Mouse (Mus musculus) kidney, postnatal 36 days (tissue): ENCODE measurements around the gene Rnf144a.
A peak's percentile ranks its signal among the peaks of the same experiment; 100 is the strongest.

ENCODE experiments used
- DNase-seq, 2 experiments: peaks; one replicate each; pipeline ENCODE4 v3.0.0; 2021 to 2022; ENCODE audit warnings: mixed read lengths in 2 of 2

The Rnf144a gene

DNA sequence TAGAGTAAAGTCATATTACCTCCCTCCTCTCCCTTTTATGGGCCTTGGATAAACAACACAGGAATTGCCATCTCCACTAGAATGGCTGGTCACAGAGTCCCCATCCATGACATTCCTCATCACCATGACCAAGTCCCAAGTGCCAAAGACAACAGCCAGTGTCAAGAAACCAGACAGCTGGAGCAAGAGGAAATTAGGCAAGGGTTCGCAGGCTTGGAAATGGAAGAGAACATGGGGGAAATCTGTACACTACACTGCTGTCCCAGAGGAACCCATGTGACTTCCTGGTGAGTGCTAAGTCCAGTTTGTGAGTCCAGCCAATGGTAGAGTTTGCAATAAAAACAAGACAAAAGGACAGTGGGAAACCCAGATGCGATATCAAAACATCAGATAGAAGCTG lies 47.7 kb downstream of the Rnf144a start:
- peak; percentile 16 to 52 for DNase-seq

DNA sequence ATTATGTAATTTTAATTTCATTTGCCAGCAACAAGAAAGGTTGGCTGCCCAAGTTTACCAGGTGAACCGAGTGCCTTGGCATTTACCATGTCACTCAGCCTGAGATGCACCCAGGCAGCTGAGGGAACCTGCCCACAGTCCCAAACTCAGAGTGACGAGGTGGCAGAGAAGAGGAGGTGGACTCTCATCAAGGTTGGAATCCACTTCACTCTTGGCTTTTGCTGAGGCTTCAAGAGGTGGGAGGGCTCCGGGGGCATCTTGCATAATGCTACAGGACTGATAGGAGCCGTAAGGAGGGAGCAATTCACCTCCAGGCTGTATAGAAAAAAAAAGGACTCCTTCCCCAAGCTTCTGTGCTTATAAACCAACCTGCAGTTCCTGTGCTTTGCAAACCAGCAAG lies 48.7 kb downstream of the Rnf144a start:
- no peak for DNase-seq

- no peak for DNase-seq
These were observed 49.3 kb downstream of the Rnf144a start for GRCm38 (mm10) chr12:26365531-26366315.

GRCm38 (mm10) chr12:26364822-26365221 lies 50.2 kb downstream of the Rnf144a start:
- peak; percentile 50 to 76 for DNase-seq

GRCm38 (mm10) chr12:26360946-26361523 lies 54.0 kb downstream of the Rnf144a start:
- DNase-seq = peak; percentile 34 to 40

- DNase-seq = peak; percentile 65 to 81
These were observed 55.2 kb downstream of the Rnf144a start for GRCm38 (mm10) chr12:26359817-26360216.

GRCm38 (mm10) chr12:26359241-26359640 lies 55.8 kb downstream of the Rnf144a start:
- no peak for DNase-seq

GRCm38 (mm10) chr12:26357246-26357645 lies 57.8 kb downstream of the Rnf144a start:
- DNase-seq = no peak

- peak; percentile 70 to 77 for DNase-seq
These were observed 58.9 kb downstream of the Rnf144a start for GRCm38 (mm10) chr12:26356191-26356590.

GRCm38 (mm10) chr12:26351321-26351720 lies 63.7 kb downstream of the Rnf144a start:
- no peak for DNase-seq

DNA sequence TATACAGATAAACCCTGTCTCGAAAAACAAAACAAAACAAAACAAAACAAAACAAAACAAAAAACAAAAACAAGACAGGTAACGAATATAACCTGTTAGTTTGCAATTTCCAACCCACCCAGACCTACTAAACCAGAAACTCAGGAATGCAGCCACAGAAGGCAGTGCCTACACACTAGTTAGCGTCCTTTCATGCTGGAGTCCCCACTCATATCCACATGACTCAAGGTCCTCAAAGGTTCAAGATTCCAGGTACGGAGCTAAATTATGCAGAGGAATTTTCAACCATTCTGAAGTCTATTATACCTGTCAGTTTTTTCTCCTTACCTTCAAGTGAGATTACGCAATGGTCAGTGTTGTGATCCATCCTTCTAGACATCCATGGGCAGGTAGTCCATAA lies 70.6 kb downstream of the Rnf144a start:
- no peak for DNase-seq

- DNase-seq = no peak
These were observed 71.9 kb downstream of the Rnf144a start for GRCm38 (mm10) chr12:26343131-26343530.

DNA sequence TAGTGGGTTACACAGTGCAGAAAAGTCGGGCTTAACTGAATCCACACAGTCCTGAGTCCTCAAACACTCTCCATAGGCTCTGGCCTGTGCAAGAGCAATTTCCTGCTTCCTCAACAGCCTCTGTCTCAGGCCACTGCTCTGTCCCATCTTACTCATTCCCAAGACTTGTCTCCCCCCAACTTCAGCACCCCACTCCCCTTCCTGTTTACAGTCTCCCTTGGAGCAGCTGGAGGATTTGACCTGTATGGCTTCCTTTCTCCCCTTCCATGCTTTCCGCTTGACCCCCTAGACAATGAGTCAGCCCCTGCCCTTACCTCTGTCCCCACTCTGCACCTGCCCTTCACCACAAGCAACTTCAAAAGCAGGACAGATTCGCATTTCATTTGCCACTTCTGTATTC lies 72.4 kb downstream of the Rnf144a start:
- DNase-seq = no peak

DNA sequence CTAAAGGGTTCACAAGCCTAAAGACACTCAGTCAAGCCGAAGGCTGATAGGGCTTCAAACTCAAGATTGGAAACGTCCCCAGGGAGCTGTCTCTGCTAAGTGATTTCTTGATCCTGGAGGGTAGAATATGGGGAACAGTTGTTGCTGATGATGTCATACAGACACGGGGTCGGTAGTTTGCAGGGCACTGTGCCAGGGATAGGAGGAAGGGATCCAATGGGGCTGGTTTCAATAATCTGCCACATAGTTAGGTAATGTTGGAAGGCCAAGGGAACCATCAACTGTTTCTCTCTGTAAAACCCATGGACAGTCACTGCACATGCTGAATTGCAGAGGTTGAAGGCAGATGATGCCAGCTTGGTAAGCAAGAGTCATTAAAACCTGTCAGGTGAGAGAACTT lies 73.0 kb downstream of the Rnf144a start:
- no peak for DNase-seq

DNA sequence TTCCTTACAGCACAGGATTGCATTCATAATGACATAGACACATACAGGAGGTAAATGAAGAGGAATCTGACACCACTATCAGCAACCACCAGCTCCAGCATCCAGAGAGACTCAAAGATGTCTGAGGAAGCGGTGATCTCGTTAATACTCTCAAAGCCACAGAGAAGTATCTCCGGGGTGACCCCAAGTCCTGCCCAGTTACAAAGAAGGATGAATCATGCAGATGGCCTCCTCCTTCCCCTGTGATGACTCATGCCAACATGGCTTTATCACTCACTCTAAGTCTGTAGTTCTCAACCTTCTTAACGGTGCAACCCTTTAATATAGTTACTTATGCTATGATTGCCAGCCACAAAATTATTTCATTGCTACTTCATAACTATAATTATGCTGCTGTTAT lies 74.4 kb downstream of the Rnf144a start:
- DNase-seq = no peak

DNA sequence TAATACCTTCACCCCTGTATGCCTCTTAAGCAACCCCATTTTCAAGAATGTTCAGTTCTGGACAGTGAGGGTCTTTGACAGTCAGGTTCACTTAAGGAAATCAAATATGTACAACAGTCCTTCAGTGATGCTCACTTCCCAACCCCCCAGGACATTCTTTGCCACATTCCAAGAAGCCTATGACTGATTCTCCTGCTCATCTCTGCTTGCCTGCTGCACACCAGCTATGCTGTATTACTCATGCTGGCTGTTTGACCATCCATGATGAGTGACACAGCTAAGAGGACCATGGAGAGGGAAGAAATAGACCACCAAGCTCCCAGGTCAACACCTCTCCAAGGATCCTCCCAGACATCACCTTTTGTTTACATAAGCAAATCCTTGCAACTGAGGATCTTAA lies 75.2 kb downstream of the Rnf144a start:
- no peak for DNase-seq

DNA sequence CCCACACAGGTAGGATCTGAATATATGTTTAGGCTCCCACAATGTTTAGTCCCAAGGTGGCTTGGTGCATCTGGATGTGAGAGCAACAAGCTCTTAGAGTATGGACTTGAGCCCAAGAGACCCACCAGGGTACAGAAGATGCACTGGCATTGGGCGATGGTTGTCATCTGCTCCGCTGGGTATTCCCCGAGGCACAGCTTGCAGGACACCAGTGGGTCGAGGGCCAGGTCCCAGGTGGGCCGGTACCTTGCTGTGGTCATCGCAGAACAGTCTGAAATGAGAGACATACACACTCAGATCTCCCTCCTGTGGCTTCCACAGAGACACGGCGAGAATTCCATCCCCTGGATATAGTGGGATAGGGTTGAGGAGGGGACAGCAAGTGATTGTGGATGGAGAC lies 75.9 kb downstream of the Rnf144a start:
- DNase-seq = no peak

DNA sequence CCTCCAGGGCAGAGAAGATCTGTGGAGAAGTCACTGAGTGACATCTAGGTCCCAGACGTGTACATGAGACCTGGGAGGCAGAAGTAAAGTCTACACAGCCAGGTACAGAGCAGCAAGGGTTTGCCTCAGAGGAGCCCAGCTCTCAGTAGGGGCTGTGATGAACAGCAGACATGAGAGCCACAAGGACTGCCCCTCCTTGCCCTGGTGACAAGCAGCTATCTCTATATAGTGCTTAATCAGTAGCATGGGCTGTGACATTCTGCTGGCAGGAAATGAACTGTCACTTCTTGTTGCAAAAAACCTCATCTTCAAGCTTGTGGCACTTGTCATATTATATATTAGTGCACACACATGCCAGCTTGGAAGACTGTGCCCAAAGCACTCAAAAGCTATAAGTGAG lies 81.4 kb downstream of the Rnf144a start:
- DNase-seq = no peak

DNA sequence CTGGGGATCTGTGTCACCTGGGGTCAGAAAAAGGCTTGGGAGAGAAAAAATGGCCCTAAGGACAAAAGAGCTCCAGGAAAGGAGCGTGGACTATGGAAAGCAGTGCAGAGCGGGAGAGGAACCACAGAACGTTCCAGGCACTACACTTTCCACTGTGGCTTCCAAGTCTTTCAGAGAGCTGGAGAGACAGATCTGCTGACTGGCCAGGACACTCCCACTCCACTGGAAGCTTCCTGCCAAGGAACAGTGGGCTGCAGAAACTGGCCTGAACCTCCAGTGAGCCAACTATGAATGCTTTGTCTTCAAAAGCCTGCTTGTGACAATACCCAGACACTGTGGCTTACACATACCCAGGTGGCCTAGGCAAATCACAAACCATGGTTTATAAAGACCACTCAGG lies 84.0 kb downstream of the Rnf144a start:
- peak; percentile 51 to 55 for DNase-seq

- DNase-seq = no peak
These were observed 85.3 kb downstream of the Rnf144a start for GRCm38 (mm10) chr12:26329756-26330155.

DNA sequence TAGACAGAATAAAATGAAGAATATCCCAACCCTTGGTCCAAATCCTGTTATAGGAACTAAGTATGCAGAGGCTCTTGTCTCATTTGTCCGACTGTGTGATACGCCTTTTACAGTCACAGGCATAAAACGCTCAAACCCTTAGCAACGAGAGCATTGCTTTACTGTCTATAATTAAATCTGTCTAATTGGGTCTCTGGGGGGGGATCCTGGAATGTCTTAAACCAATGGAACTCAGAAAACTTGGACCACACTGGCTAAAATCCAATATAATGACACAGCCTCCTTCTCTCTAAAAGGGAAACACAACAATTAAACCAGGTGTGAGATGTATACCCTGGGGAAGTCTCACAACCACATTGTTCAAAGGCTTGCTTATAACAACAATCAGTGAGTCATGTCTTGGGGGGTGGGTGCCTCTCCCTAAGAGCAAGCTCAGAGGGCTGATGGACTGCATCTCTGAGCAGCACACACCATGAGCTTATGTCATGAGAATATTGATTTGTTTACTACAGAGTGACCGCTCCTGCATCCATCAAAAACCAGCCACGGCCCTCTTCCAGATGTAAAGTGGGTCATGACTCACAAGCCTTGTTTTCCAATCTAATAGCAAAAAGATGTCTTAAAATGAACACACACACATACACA lies 85.9 kb downstream of the Rnf144a start:
- DNase-seq = no peak

GRCm38 (mm10) chr12:26323783-26324364 lies 91.2 kb downstream of the Rnf144a start:
- no peak for DNase-seq

DNA sequence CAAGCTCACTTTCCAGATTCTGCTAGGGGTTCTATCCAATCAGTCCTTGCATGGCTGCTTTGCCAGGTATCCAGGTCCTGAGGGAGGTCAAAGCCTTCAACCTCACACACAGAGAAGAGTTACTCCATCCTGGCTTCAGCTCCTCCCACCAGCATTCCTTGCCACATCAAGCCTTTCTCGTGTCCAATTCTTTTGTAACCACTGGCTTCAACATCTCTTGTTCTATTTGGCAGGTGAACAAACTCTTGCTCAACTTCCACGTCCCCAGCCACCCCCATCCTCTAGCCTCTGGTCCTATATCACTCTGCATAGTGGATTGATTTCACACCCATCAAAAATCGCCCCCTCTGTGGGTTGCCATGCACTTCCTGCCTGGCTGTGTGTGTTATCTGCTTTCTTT lies 98.8 kb downstream of the Rnf144a start:
- DNase-seq = no peak

GRCm38 (mm10) chr12:26314959-26315358 lies 100.1 kb downstream of the Rnf144a start:
- DNase-seq = peak; percentile 42 to 70
